Mouse (Mus musculus): ENCODE results near the gene Phrf1.

DNA sequence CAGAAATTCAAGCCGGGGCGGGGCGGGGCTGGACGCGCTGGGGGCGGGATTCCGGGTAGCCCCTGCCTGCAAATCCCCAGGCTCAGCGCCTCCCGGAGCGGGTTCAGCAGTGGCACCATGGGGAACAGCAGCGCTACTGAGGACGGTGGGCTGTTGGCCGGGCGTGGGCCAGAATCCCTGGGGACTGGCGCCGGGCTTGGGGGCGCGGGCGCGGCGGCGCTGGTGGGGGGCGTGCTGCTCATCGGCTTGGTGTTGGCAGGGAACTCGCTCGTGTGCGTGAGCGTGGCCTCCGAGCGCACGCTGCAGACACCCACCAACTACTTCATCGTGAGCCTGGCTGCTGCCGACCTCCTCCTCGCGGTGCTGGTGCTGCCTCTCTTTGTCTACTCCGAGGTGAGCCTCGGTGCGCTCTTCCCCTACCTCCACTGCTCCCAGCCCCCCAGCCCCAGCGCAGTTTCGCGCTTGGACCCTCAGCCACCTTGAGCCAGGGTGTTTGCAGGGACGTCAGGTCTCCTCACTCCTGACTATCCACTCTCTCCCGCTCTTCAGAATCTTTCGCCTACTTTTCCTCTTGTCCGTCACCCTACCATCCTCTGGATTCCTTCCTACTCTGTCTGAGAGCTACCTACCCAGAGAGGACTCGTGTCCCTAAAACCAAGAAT lies 63.5 kb downstream of the Phrf1 start, which contains the start of gene Drd4:
- TF ChIP-seq CTCF (IDR thresholded peaks at IDR 0.05; ENCODE audit: borderline replicate concordance, insufficient read depth, low read depth, low read length), result no peak
- no peak for TF ChIP-seq POLR2A (IDR thresholded peaks at IDR 0.05; ENCODE audit: borderline replicate concordance, insufficient read depth, low read length)

All from cerebellum, adult 2 months (tissue).